Mouse (Mus musculus) ES-E14 (cell line): ENCODE measurements around the gene Nrd1. TPM values are rescaled to one million over a fixed set of nuclear protein-coding genes. Genes with fewer than 3 reads are reported as not detected.

Source experiments
- DNase-seq: peaks from one replicate; pipeline ENCODE4 v3.0.0-alpha.2; 2013; ENCODE audit warnings: low read depth, low spot score
- H3K27ac ChIP-seq: 2 replicates; pipeline ENCODE4 v1.5.1; 2012; ENCODE audit warnings: low read depth, mild to moderate bottlenecking, low read length, moderate library complexity, mixed read lengths; ENCODE audit not compliant: poor library complexity, insufficient read depth, severe bottlenecking
- H3K36me3 ChIP-seq: 2 replicates; pipeline ENCODE4 v1.6.1; 2012; ENCODE audit warnings: mild to moderate bottlenecking, low read length, moderate library complexity, mixed read lengths; ENCODE audit not compliant: control insufficient read depth, poor library complexity, insufficient read depth, severe bottlenecking
- H3K4me1 ChIP-seq, 2 experiments: fragments of 150-350 bp in 1 of 2; sonication (generic) in 1 of 2; 2 replicates each; pipeline ENCODE4 v1.6.1; 2012; ENCODE audit warnings: low read length in 2 of 2, mild to moderate bottlenecking in 1 of 2, mixed read lengths in 1 of 2; ENCODE audit not compliant: control insufficient read depth in 2 of 2, insufficient read depth in 2 of 2, poor library complexity in 1 of 2
- H3K4me3 ChIP-seq, 2 experiments: fragments of 150-350 bp in 1 of 2; sonication (generic) in 1 of 2; 2 replicates each; pipeline ENCODE4 v1.5.1; 2012; ENCODE audit warnings: low read length in 2 of 2, low read depth in 1 of 2, mild to moderate bottlenecking in 1 of 2, mixed read lengths in 1 of 2; ENCODE audit not compliant: insufficient read depth in 1 of 2, poor library complexity in 1 of 2, severe bottlenecking in 1 of 2
- H3K9ac ChIP-seq: 2 replicates; pipeline ENCODE4 v1.6.1; 2012; ENCODE audit warnings: low read depth, mild to moderate bottlenecking, low read length, mixed read lengths; ENCODE audit not compliant: poor library complexity, insufficient read depth, severe bottlenecking
- H3K9me3 ChIP-seq: fragments of 150-350 bp; sonication (generic); 2 replicates; pipeline ENCODE4 v1.6.1; 2012; ENCODE audit warnings: low read depth, mild to moderate bottlenecking, low read length; ENCODE audit not compliant: control insufficient read depth, insufficient read depth
- CHD2 ChIP-seq: IDR thresholded peaks from 2 replicates; pipeline ENCODE4 v1.6.1; 2014; ENCODE audit warnings: mild to moderate bottlenecking, low read depth, low read length, inconsistent platforms
- HCFC1 ChIP-seq: IDR thresholded peaks from 2 replicates; pipeline ENCODE4 v1.6.1; 2012; ENCODE audit warnings: low read length, inconsistent platforms, borderline replicate concordance; ENCODE audit not compliant: insufficient read depth
- MAFK ChIP-seq: IDR thresholded peaks from 2 replicates; pipeline ENCODE4 v1.6.1; 2014; ENCODE audit warnings: mild to moderate bottlenecking, low read depth, low read length, inconsistent platforms; ENCODE audit not compliant: insufficient read depth
- ZC3H11A ChIP-seq: IDR thresholded peaks from 2 replicates; pipeline ENCODE4 v1.6.1; 2012; ENCODE audit warnings: low read depth, mild to moderate bottlenecking, inconsistent platforms, low read length, borderline replicate concordance
- ZNF384 ChIP-seq: IDR thresholded peaks from 2 replicates; pipeline ENCODE4 v1.6.1; 2012; ENCODE audit warnings: low read depth, low read length, inconsistent platforms
- in situ Hi-C, 2 experiments: fragments of 600-800 bp; cut with MboI; formaldehyde crosslinking; loops; one replicate each; pipeline ENCODE4 v1.15.1; 2025; ENCODE audit warnings: low sequenced_read_pairs in 2 of 2, inconsistent platforms in 1 of 2; ENCODE audit not compliant: unreplicated experiment in 2 of 2
- total RNA-seq: library from RNA; depleted of rRNA; stranded (reverse); fragments of 300-350 nt; gene quantifications from 2 replicates; pipeline ENCODE4 v1.2.3, GENCODE M21; 2012

Nrd1 gene
- total RNA-seq, 1 experiment, result 53.9 TPM

- TF ChIP-seq CHD2 (no peak), HCFC1 (no peak), ZNF384 (no peak), MAFK (0 out of 2 replicates have a peak, but pooled peaks have one; percentile 37), ZC3H11A (no peak)
- Histone ChIP-seq H3K4me3 (no peak overlapping the region), H3K9me3 (no peaks in the 10 kb centered on the region), H3K4me1 (peaks cover 5 to 19% of the 10 kb centered on the region in 2 experiments; a peak in 2 of 4 replicates), H3K36me3 (no peaks in the 10 kb centered on the region), H3K9ac (no peak overlapping the region), H3K27ac (no peak overlapping the region)
- in situ Hi-C loops, result no loop called here
- no peak for DNase-seq
Observed at GRCm38 (mm10) chr4:108986833-108987472, 13.5 kb upstream of the Nrd1 start.

GRCm38 (mm10) chr4:108987473-108987842, 13.0 kb upstream of the Nrd1 start:
- H3K4me3 ChIP-seq, result no peak overlapping the region
- TF ChIP-seq ZC3H11A (no peak), ZNF384 (no peak), HCFC1 (no peak), MAFK (no peak), CHD2 (no peak)
- no peaks in the 10 kb centered on the region for H3K36me3 ChIP-seq
- H3K9ac ChIP-seq, result no peak overlapping the region
- H3K9me3 ChIP-seq, result no peaks in the 10 kb centered on the region
- H3K27ac ChIP-seq, result no peak overlapping the region
- in situ Hi-C loops, result no loop called here
- DNase-seq, result no peak
- H3K4me1 ChIP-seq, result peaks cover 5 to 19% of the 10 kb centered on the region in 2 experiments; a peak in 2 of 4 replicates

- Histone ChIP-seq H3K9ac (no peak overlapping the region), H3K36me3 (no peaks in the 10 kb centered on the region), H3K4me3 (no peak overlapping the region), H3K9me3 (no peaks in the 10 kb centered on the region), H3K27ac (peak overlapping the region; percentile 63; the same call in 1 of the 2 replicates), H3K4me1 (peaks cover 5 to 19% of the 10 kb centered on the region in 2 experiments; a peak in 2 of 4 replicates)
- peak; percentile 46 for DNase-seq
- TF ChIP-seq ZNF384, result no peak
- TF ChIP-seq MAFK, result no peak
- no peak for TF ChIP-seq CHD2
- TF ChIP-seq ZC3H11A, result no peak
- TF ChIP-seq HCFC1, result no peak
- in situ Hi-C loops, result no loop called here
Observed at GRCm38 (mm10) chr4:108989430-108989829, 11.0 kb upstream of the Nrd1 start.

GRCm38 (mm10) chr4:108990032-108990431, 10.4 kb upstream of the Nrd1 start:
- Histone ChIP-seq H3K9me3 (no peaks in the 10 kb centered on the region), H3K27ac (peak overlapping the region; percentile 63; the same call in 1 of the 2 replicates), H3K4me1 (peaks cover 5 to 19% of the 10 kb centered on the region in 2 experiments; a peak in 2 of 4 replicates), H3K9ac (no peak overlapping the region), H3K4me3 (no peak overlapping the region), H3K36me3 (no peaks in the 10 kb centered on the region)
- in situ Hi-C loops, result no loop called here
- no peak for DNase-seq
- TF ChIP-seq MAFK (peak; percentile 84), ZNF384 (no peak)

GRCm38 (mm10) chr4:108990571-108990970, 9.9 kb upstream of the Nrd1 start:
- Histone ChIP-seq H3K9me3 (no peaks in the 10 kb centered on the region), H3K4me1 (peaks cover 5 to 19% of the 10 kb centered on the region in 2 experiments; a peak in 2 of 4 replicates), H3K4me3 (no peak overlapping the region), H3K27ac (peak overlapping the region; percentile 46; the same call in 1 of the 2 replicates), H3K36me3 (no peaks in the 10 kb centered on the region), H3K9ac (no peak overlapping the region)
- TF ChIP-seq CHD2 (no peak), HCFC1 (no peak), MAFK (no peak), ZC3H11A (no peak), ZNF384 (no peak)
- in situ Hi-C loops, result no loop called here
- no peak for DNase-seq
